Mouse (Mus musculus): ENCODE results near the gene Mmgt2. TPM values are rescaled to one million over a fixed set of nuclear protein-coding genes. Genes with fewer than 3 reads are reported as not detected.

Gene Mmgt2
- 42.7 and 42.8 TPM in 2 replicates for polyA plus RNA-seq (2014; fragmentation: Nextera tagmentation; extraction: Ambion mirVana)

DNA sequence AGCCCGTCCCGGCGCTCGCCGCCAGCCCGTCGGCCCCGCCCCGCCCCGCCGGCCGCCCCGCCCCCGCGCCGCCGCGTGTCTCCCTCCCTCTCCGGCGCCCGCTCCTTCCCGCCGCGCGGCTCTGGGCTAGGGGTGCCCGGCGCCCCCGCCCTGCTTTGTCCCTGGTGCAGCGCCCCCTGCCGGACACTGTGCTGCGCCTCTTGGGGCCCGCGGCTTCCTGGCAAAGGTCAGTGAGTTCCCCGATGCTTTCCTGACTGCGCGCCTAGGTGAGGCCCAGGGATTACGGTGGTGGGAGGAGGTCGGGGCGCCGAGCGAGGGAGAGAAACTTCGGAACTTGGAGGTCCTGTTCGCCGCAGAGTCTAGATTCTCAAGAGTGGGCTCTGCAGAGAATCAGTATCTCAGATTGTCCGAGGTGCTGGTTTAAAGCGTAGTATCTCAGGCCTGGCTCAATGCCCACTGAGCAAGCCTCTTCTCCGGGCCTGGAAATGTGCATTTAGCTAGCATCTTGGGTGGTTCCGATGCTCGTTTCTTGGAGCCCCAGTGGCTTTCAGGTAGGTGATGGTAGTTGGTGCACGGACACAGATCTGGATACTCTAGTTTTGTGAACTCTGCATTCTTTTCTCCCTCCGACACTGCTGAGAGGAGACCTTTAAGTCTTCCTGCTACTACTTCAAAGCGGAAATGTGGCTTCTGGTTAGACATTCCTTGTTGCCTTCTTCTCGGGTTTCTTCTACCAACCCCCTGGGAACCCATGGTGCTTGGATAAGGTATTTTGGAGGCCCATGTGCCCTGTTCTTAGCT, at the start of gene Mmgt2:
TSS of gene Mmgt2 (plus strand) at position 74 of the 801 bp plus-strand sequence.
- peak within 1 kb of the TSS; percentile 75 for H3K4me3 ChIP-seq (ENCODE audit: low read depth, low read length)
- peaks cover 26% of the 10 kb centered on the region for H3K4me1 ChIP-seq (ENCODE audit: insufficient read depth)
- under 1% methylated on average over 25 of the region's 53 CpGs for WGBS
- H3K36me3 ChIP-seq (ENCODE audit: insufficient read depth): 0 out of 2 replicates have a peak, but pooled peaks cover 4% of the 10 kb centered on the region
- ATAC-seq (ENCODE audit: insufficient read depth) (peak; percentile 93), DNase-seq (peak; percentile 96)
- TF ChIP-seq CTCF (IDR thresholded peaks at IDR 0.05; ENCODE audit: low read depth): peak; percentile 91
- H3K9me3 ChIP-seq (ENCODE audit: low read depth, low read length): no peaks in the 10 kb centered on the region
- peak within 1 kb of the TSS; percentile 89 for H3K27ac ChIP-seq (ENCODE audit: low read depth)
- peak within 1 kb of the TSS; percentile 77 for H3K9ac ChIP-seq
- no peaks in the 10 kb centered on the region for H3K27me3 ChIP-seq (ENCODE audit: insufficient read depth, low read length)
- H3K4me2 ChIP-seq: peak within 1 kb of the TSS; percentile 94

DNA sequence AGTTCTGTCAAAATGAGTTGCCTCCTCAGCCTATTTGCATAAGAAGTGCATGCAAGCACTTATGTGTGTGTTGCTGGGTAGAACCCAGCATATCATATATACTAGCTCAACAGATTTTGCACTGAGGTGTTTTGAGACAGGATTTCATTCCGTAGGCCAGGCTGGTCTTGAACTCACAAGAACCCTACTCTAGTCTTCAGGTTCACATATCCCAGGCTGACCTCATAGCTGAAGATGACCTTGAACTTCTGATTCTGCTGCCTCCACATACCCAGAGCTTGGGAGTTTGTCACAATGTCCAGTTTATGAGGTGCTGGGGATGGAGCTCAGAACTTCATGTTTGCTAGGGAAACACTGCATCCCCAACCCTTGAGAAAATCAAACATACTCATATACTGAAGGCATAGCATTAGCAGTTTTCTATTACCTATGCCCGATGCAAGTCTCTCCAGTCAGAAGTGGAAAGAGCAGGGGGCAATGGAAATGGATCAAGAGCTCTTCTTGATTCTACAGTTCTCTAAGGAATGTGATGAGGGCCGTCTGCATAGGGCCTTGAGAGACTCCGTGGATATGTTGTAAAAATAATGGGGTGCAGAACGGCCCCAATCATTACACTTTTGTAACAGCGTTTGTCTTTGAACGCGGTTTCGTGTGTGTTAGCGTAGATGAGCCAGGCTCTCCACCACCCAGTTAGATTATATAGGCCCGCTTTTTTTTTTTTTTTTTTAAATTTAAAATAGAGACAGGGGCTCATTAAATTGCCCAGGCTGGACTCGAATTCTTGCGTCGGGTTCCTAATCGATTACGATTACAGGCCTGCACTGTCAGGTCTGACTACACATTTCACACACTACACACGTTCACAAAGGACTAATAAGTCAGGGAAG, 46.5 kb upstream of the Mmgt2 start:
- no peak for TF ChIP-seq CTCF (IDR thresholded peaks at IDR 0.05; ENCODE audit: low read depth)
- Histone ChIP-seq H3K9ac (peak overlapping the region; percentile 66), H3K36me3 (ENCODE audit: insufficient read depth) (peaks cover 40% of the 10 kb centered on the region), H3K27ac (ENCODE audit: low read depth) (peak overlapping the region; percentile 89), H3K4me3 (ENCODE audit: low read depth, low read length) (peak overlapping the region; percentile 72), H3K4me1 (ENCODE audit: insufficient read depth) (peaks cover 17% of the 10 kb centered on the region), H3K4me2 (peak overlapping the region; percentile 82), H3K9me3 (ENCODE audit: low read depth, low read length) (no peaks in the 10 kb centered on the region), H3K27me3 (ENCODE audit: insufficient read depth, low read length) (no peaks in the 10 kb centered on the region)
- WGBS: 9% methylated on average over 17 of the region's 17 CpGs
- ATAC-seq (ENCODE audit: insufficient read depth): peak; percentile 2
- peak; percentile 57 for DNase-seq

DNA sequence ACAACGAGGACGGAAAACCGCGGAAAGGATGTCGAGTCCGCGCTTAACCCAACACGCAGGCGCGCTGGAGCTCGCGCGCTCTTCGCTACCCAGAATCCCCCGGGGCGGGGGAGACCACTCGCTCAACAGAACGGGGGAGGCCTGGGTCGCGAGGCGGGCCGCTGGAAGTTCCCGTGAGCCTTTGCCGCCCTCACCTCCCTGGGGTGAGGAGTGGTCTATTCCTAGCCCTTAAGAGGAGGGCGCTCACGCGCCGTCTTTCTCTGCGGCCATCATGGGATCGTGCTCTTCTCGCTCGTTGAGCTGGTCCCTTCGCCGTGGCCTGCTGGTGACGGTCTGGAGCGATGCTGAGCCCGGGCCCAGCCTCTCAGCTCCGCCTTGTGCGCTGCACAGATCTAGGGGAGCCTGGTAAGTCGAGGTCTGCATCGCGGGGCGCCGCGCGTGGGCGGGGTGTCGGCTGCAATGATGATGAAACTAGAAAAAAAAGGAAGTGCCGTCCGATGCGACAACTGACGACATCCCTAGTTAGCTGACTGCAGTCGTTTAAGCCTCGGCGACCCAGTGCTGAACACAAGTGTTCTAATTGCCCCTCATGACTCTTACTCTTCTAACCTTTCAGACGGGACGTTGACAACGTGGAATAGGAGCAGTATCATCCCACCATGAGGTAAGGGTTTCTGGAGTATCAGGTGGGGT, 45.7 kb upstream of the Mmgt2 start:
- WGBS: under 1% methylated on average over 58 of the region's 58 CpGs
- Histone ChIP-seq H3K4me2 (peak overlapping the region; percentile 82), H3K4me1 (ENCODE audit: insufficient read depth) (peaks cover 17% of the 10 kb centered on the region), H3K27ac (ENCODE audit: low read depth) (peak overlapping the region; percentile 89), H3K36me3 (ENCODE audit: insufficient read depth) (peaks cover 47% of the 10 kb centered on the region), H3K9ac (peak overlapping the region; percentile 84), H3K4me3 (ENCODE audit: low read depth, low read length) (peak overlapping the region; percentile 72), H3K9me3 (ENCODE audit: low read depth, low read length) (no peaks in the 10 kb centered on the region), H3K27me3 (ENCODE audit: insufficient read depth, low read length) (no peaks in the 10 kb centered on the region)
- ATAC-seq (ENCODE audit: insufficient read depth): peak; percentile 94
- DNase-seq: peak; percentile 99
- peak; percentile 44 for TF ChIP-seq CTCF (IDR thresholded peaks at IDR 0.05; ENCODE audit: low read depth)

DNA sequence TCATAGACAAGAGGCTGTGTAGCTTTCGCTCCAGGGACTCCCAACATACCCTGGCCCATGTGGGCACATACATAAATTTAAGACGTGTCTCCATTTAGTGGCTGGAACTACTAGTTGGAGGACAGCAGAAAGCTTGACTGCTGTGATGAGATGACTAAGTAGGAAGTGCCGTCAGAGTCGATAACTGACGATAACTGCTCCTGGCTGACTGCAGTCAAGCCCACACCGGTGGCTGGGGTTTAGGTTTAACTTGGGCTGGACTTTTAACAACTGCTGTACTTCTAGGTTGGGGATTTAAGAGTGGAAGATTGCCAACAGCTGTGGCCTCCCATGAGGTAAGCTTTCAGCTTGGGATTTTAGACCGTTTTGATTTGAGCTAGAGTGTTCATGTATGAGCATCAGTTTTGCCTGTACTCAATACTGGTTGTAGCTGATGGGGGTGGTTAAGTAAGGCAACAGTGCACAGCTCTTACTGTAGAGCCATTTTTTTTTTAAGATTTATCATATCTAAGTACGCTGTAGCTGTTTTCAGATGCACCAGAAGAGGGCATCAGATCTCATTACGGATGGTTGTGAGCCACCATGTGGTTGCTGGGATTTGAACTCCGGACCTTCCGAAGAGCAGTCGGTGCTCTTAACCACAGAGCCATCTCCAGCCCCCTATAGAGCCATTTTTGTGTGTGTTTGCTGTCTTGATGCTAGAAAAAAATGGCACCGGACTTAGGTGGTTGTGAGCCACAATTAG, 45.0 kb upstream of the Mmgt2 start:
- H3K27ac ChIP-seq (ENCODE audit: low read depth): peak overlapping the region; percentile 89
- DNase-seq (peak; percentile 59), ATAC-seq (ENCODE audit: insufficient read depth) (peak; percentile 3; the same call in 1 of the 2 replicates)
- peak overlapping the region; percentile 82 for H3K4me2 ChIP-seq
- peak overlapping the region; percentile 72 for H3K4me3 ChIP-seq (ENCODE audit: low read depth, low read length)
- peak; percentile 36 for TF ChIP-seq CTCF (IDR thresholded peaks at IDR 0.05; ENCODE audit: low read depth)
- H3K36me3 ChIP-seq (ENCODE audit: insufficient read depth): peaks cover 53% of the 10 kb centered on the region
- H3K9me3 ChIP-seq (ENCODE audit: low read depth, low read length): no peaks in the 10 kb centered on the region
- H3K27me3 ChIP-seq (ENCODE audit: insufficient read depth, low read length): no peaks in the 10 kb centered on the region
- WGBS: under 1% methylated on average over 13 of the region's 13 CpGs
- H3K9ac ChIP-seq: peak overlapping the region; percentile 84
- peaks cover 13% of the 10 kb centered on the region for H3K4me1 ChIP-seq (ENCODE audit: insufficient read depth)

DNA sequence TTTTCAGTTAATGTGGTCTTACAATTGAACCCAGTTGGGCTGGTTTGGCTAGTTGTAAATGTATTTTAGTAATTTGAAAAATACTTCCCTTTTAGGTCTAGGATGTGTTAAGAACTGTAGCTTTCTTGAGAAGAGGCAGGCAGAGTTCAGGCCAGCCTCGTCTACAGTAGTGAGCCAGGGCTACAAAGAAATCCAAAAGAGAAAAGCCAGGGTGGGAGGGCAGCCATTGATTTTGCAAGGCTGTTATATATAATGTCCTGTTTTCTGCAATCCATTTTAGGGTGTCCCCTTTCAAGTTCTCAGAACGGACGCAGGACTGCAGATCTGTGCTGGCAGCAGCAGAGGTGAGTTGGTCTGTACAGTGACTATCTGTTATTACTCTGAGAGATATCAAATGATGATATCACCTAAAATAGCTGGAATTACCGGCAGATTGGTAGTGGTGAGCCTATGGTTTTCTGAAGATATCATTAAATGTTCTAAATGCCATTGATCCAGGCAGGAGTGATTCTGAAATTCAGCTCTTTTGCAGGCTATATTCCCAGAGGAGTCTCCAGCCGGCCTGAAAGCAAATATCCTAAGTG, 44.2 kb upstream of the Mmgt2 start:
- H3K36me3 ChIP-seq (ENCODE audit: insufficient read depth): peaks cover 60% of the 10 kb centered on the region
- peak overlapping the region; percentile 72 for H3K4me3 ChIP-seq (ENCODE audit: low read depth, low read length)
- 7% methylated on average over 5 of the region's 5 CpGs for WGBS
- H3K27ac ChIP-seq (ENCODE audit: low read depth): peak overlapping the region; percentile 89
- no peaks in the 10 kb centered on the region for H3K27me3 ChIP-seq (ENCODE audit: insufficient read depth, low read length)
- peak overlapping the region; percentile 82 for H3K4me2 ChIP-seq
- peaks cover 10% of the 10 kb centered on the region for H3K4me1 ChIP-seq (ENCODE audit: insufficient read depth)
- no peak for ATAC-seq (ENCODE audit: insufficient read depth)
- peak overlapping the region; percentile 84 for H3K9ac ChIP-seq
- TF ChIP-seq CTCF (IDR thresholded peaks at IDR 0.05; ENCODE audit: low read depth): no peak
- H3K9me3 ChIP-seq (ENCODE audit: low read depth, low read length): no peaks in the 10 kb centered on the region
- peak; percentile 19 for DNase-seq
